ENCODE assay signal across 25 mouse cellular contexts in the genomic region with DNA sequence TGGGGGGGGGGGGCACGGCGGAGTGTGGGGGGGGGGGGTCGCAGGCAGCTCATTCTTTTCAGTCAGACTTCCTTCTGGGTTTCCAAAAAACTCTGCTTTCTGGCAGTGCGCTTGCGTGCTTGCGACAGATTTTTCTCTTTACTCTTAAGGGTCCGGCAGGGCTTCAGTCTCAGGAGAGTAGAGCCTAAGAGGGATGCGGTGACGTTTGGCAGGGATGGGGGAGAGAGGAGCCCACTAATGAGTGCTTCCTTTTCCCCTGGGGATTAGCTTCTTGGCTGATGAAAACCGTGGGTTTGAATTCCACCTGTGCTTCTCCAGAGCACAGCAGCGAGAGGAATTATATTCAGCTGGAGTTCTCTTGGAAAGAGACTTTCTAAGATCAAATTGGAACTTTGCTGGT. TPM values are rescaled to one million over a fixed set of nuclear protein-coding genes. Genes with fewer than 3 reads are reported as not detected.
A peak's percentile ranks its signal among the peaks of the same experiment; 100 is the strongest.
DNase-seq lines count a peak whose midpoint lies in the region; ATAC-seq and TF ChIP-seq lines count a peak whose summit lies in the region.
"Had no signal": no experiment of that assay in that cellular context is flagged by ENCODE, and none has a peak within 500 bp of the region (broad histone marks: within the 10 kb centered on the region; RNA-seq: fewer than 3 reads in every experiment).

No protein-coding gene starts in this region.

- H3K9me3 ChIP-seq in forebrain, embryonic 14.5 days (replicated peaks; ENCODE audit: control insufficient read depth, low read length): no peaks in the 10 kb centered on the region
- no peaks in the 10 kb centered on the region for H3K9me3 ChIP-seq in forebrain, embryonic 11.5 days (ENCODE audit: control insufficient read depth, low read length)
- no peaks in the 10 kb centered on the region for H3K9me3 ChIP-seq in hindbrain, embryonic 12.5 days (replicated peaks)
- no peaks in the 10 kb centered on the region for H3K9me3 ChIP-seq in hindbrain, embryonic 14.5 days (ENCODE audit: control insufficient read depth, low read length)
- no peaks in the 10 kb centered on the region for H3K9me3 ChIP-seq in lung, embryonic 14.5 days (ENCODE audit: low read depth, low read length)
- H3K9me3 ChIP-seq: embryonic facial prominence, embryonic 13.5 days; forebrain, embryonic 10.5 days; heart, embryonic 12.5 days; limb, embryonic 13.5 days; liver, embryonic 15.5 days; stomach, embryonic 15.5 days had no signal

- no peaks in the 10 kb centered on the region for H3K4me1 ChIP-seq in forebrain, embryonic 14.5 days (ENCODE audit: control insufficient read depth, insufficient read depth, low read length)
- H3K4me1 ChIP-seq in forebrain, embryonic 11.5 days (replicated peaks; ENCODE audit: control insufficient read depth, insufficient read depth, low read length): no peaks in the 10 kb centered on the region
- peaks cover 3% of the 10 kb centered on the region; the same call in 1 of the 2 replicates for H3K4me1 ChIP-seq in hindbrain, embryonic 12.5 days
- no peaks in the 10 kb centered on the region for H3K4me1 ChIP-seq in hindbrain, embryonic 14.5 days (replicated peaks; ENCODE audit: control insufficient read depth, insufficient read depth, low read length)
- H3K4me1 ChIP-seq in lung, embryonic 14.5 days (ENCODE audit: insufficient read depth): no peaks in the 10 kb centered on the region
- H3K4me1 ChIP-seq: liver, embryonic 15.5 days had no signal

- WGBS in forebrain, embryonic 14.5 days: 29% methylated on average over 11 of the region's 11 CpGs
- WGBS in forebrain, embryonic 11.5 days: 26% methylated on average over 11 of the region's 11 CpGs
- 32% methylated on average over 11 of the region's 11 CpGs for WGBS in hindbrain, embryonic 12.5 days
- WGBS in hindbrain, embryonic 14.5 days: 28% methylated on average over 11 of the region's 11 CpGs
- 38% methylated on average over 11 of the region's 11 CpGs for WGBS in lung, embryonic 14.5 days

- H3K4me3 ChIP-seq in forebrain, embryonic 14.5 days (ENCODE audit: low read depth, low read length): no peak overlapping the region
- no peak overlapping the region for H3K4me3 ChIP-seq in forebrain, embryonic 11.5 days (ENCODE audit: low read depth, low read length)
- no peak overlapping the region for H3K4me3 ChIP-seq in hindbrain, embryonic 12.5 days
- H3K4me3 ChIP-seq in hindbrain, embryonic 14.5 days (replicated peaks; ENCODE audit: low read length): no peak overlapping the region
- H3K4me3 ChIP-seq in lung, embryonic 14.5 days (ENCODE audit: low read depth, low read length): no peak overlapping the region
- H3K4me3 ChIP-seq: embryonic facial prominence, embryonic 13.5 days; forebrain, embryonic 10.5 days; heart, embryonic 12.5 days; left cerebral cortex, adult 2 months; limb, embryonic 13.5 days; liver, embryonic 15.5 days; stomach, embryonic 15.5 days had no signal

- no peak overlapping the region for H3K27ac ChIP-seq in forebrain, embryonic 14.5 days (ENCODE audit: low read depth, low read length)
- H3K27ac ChIP-seq in forebrain, embryonic 11.5 days (ENCODE audit: low read depth, low read length): no peak overlapping the region
- H3K27ac ChIP-seq in hindbrain, embryonic 12.5 days: no peak overlapping the region
- H3K27ac ChIP-seq in hindbrain, embryonic 14.5 days: no peak overlapping the region
- H3K27ac ChIP-seq in lung, embryonic 14.5 days (ENCODE audit: low read depth): no peak overlapping the region
- H3K27ac ChIP-seq: embryonic facial prominence, embryonic 13.5 days; forebrain, embryonic 10.5 days; left cerebral cortex, adult 2 months; limb, embryonic 13.5 days; liver, embryonic 15.5 days; stomach, embryonic 15.5 days had no signal

- intact Hi-C loops in left cerebral cortex, postnatal 25 days (cut with DNase I): loop anchor here (10.0 kb wide), 1 partner anchor 515 kb away; no protein-coding TSS in a partner anchor

- H3K27me3 ChIP-seq in forebrain, embryonic 14.5 days (replicated peaks; ENCODE audit: control insufficient read depth, insufficient read depth, low read length): peaks cover 2% of the 10 kb centered on the region; the same call in 1 of the 2 replicates
- H3K27me3 ChIP-seq in forebrain, embryonic 11.5 days (ENCODE audit: control insufficient read depth, insufficient read depth, low read length): no peaks in the 10 kb centered on the region
- no peaks in the 10 kb centered on the region; the same call in 1 of the 2 replicates for H3K27me3 ChIP-seq in hindbrain, embryonic 12.5 days
- H3K27me3 ChIP-seq in hindbrain, embryonic 14.5 days (ENCODE audit: control insufficient read depth, insufficient read depth, low read length): 0 out of 2 replicates have a peak, but pooled peaks cover 3% of the 10 kb centered on the region
- H3K27me3 ChIP-seq in lung, embryonic 14.5 days (ENCODE audit: insufficient read depth, low read length): no peaks in the 10 kb centered on the region
- H3K27me3 ChIP-seq: heart, embryonic 12.5 days; stomach, embryonic 15.5 days had no signal

- ATAC-seq in forebrain, embryonic 14.5 days: no peak
- no peak for ATAC-seq in forebrain, embryonic 11.5 days (replicated peaks; ENCODE audit: low FRiP score)
- ATAC-seq in hindbrain, embryonic 12.5 days (ENCODE audit: low FRiP score): no peak
- ATAC-seq in hindbrain, embryonic 14.5 days (ENCODE audit: low FRiP score): no peak
- no peak for ATAC-seq in lung, embryonic 14.5 days (ENCODE audit: insufficient read depth)
- ATAC-seq: inflammation-experienced regulatory T-cells, adult 6 months had no signal

- no peaks in the 10 kb centered on the region for H3K36me3 ChIP-seq in forebrain, embryonic 14.5 days (ENCODE audit: control insufficient read depth, insufficient read depth, low read length)
- H3K36me3 ChIP-seq in forebrain, embryonic 11.5 days (ENCODE audit: control insufficient read depth, insufficient read depth, low read length): no peaks in the 10 kb centered on the region
- no peaks in the 10 kb centered on the region for H3K36me3 ChIP-seq in hindbrain, embryonic 12.5 days
- no peaks in the 10 kb centered on the region for H3K36me3 ChIP-seq in hindbrain, embryonic 14.5 days (replicated peaks; ENCODE audit: control insufficient read depth, insufficient read depth)
- no peaks in the 10 kb centered on the region for H3K36me3 ChIP-seq in lung, embryonic 14.5 days (ENCODE audit: insufficient read depth)
- H3K36me3 ChIP-seq: embryonic facial prominence, embryonic 13.5 days; forebrain, embryonic 10.5 days; limb, embryonic 13.5 days; liver, embryonic 15.5 days; stomach, embryonic 15.5 days had no signal

- DNase-seq in forebrain, embryonic 14.5 days (ENCODE audit: low spot score): peak; percentile 32
- no peak for DNase-seq in forebrain, embryonic 11.5 days (ENCODE audit: low spot score)
- no peak for DNase-seq in hindbrain, embryonic 14.5 days (ENCODE audit: low spot score)
- DNase-seq in lung, embryonic 14.5 days: peak; percentile 24
- no peak for DNase-seq in lung, adult 18-20 months
- peak; percentile 16 for DNase-seq in retina, postnatal 1 day
- DNase-seq in left cerebral cortex, postnatal 25 days (ENCODE audit: low spot score in 2 of 2): no peak
- DNase-seq: adrenal gland, adult 8-10 months; cerebellum, adult 11-12 months; cerebellum, postnatal 25 days; gastrocnemius, postnatal 25 days; kidney, postnatal 25 days; lung, postnatal 14 days; right cerebral cortex, adult 18-20 months; thymus, adult 2 months had no signal

- H3K9ac ChIP-seq in forebrain, embryonic 14.5 days (ENCODE audit: low read length): no peak overlapping the region
- no peak overlapping the region for H3K9ac ChIP-seq in forebrain, embryonic 11.5 days (ENCODE audit: low read length)
- H3K9ac ChIP-seq in hindbrain, embryonic 12.5 days: no peak overlapping the region
- no peak overlapping the region for H3K9ac ChIP-seq in hindbrain, embryonic 14.5 days
- H3K9ac ChIP-seq in lung, embryonic 14.5 days: no peak overlapping the region
- H3K9ac ChIP-seq: embryonic facial prominence, embryonic 13.5 days; heart, embryonic 12.5 days; limb, embryonic 13.5 days; liver, embryonic 15.5 days; stomach, embryonic 15.5 days had no signal

- no peak for TF ChIP-seq CTCF in lung, embryonic 14.5 days (IDR thresholded peaks at IDR 0.05; ENCODE audit: low read depth)

- no peak overlapping the region for H3K4me2 ChIP-seq in forebrain, embryonic 14.5 days (ENCODE audit: low read length)
- no peak overlapping the region for H3K4me2 ChIP-seq in forebrain, embryonic 11.5 days (ENCODE audit: low read depth, low read length, severe bottlenecking)
- H3K4me2 ChIP-seq in hindbrain, embryonic 12.5 days (replicated peaks): 0 out of 2 replicates have a peak overlapping the region, but pooled peaks have one; percentile 8
- H3K4me2 ChIP-seq in hindbrain, embryonic 14.5 days (replicated peaks): no peak overlapping the region
- no peak overlapping the region for H3K4me2 ChIP-seq in lung, embryonic 14.5 days
- H3K4me2 ChIP-seq: embryonic facial prominence, embryonic 13.5 days; heart, embryonic 12.5 days; limb, embryonic 13.5 days; liver, embryonic 15.5 days; stomach, embryonic 15.5 days had no signal

RNA-seq across cellular contexts. Expression of gene Edn1, which starts 8.5 kb away (rescaled TPM):
- 0.98 and 1.1 TPM in 2 replicates for polyA plus RNA-seq in forebrain, embryonic 14.5 days (2014; fragmentation: Nextera tagmentation; extraction: Ambion mirVana)
- 1.0 and 1.3 TPM in 2 replicates for polyA plus RNA-seq in forebrain, embryonic 11.5 days (2014; fragmentation: Nextera tagmentation; extraction: Ambion mirVana)
- 1.9 and 2.0 TPM in 2 replicates for polyA plus RNA-seq in hindbrain, embryonic 12.5 days (2016; fragmentation: Nextera tagmentation; extraction: Ambion mirVana)
- 2.3 and 3.1 TPM in 2 replicates for polyA plus RNA-seq in hindbrain, embryonic 14.5 days (2014; fragmentation: Nextera tagmentation; extraction: Ambion mirVana)
- polyA plus RNA-seq in lung, embryonic 14.5 days (2014; fragmentation: Nextera tagmentation; extraction: Ambion mirVana): 4.1 and 5.1 TPM in 2 replicates
- total RNA-seq in left cerebral cortex, postnatal 25 days (2021): 1 to 10 TPM; 2.6 to 2.7 TPM
- total RNA-seq: neutrophil, adult 5-6 weeks had no signal
- polyA plus RNA-seq: inflammation-experienced regulatory T-cells, adult 6 months had no signal

Comparison
In these comparisons a context has a peak if more than half of its experiments do, and no peak if none do; other contexts are left out.
1. DNase-seq: peak in forebrain, embryonic 14.5 days (single experiment), lung, embryonic 14.5 days (single experiment) and retina, postnatal 1 day (single experiment); none in forebrain, embryonic 11.5 days (single experiment), hindbrain, embryonic 14.5 days (single experiment), lung, adult 18-20 months (0 of 2) and left cerebral cortex, postnatal 25 days (0 of 2).